Mouse (Mus musculus) gastrocnemius, adult 8-10 months (tissue): ENCODE data around the gene 1700021F07Rik. TPM values are rescaled to one million over a fixed set of nuclear protein-coding genes. Genes with fewer than 3 reads are reported as not detected.
A peak's percentile ranks its signal among the peaks of the same experiment; 100 is the strongest.

ENCODE experiments used
- DNase-seq, 2 experiments: peaks; one replicate each; pipeline ENCODE4 v3.0.0; 2022; ENCODE audit warnings: low spot score in 2 of 2
- total RNA-seq, 4 experiments: library from RNA; stranded (reverse); gene quantifications; 2 replicates each; pipeline ENCODE4 v1.2.4; 2022

The 1700021F07Rik gene
- total RNA-seq, 4 experiments from 2014 or later, result not detected

- DNase-seq, result peak in 1 of 2 experiments; percentile 19
Measured at GRCm38 (mm10) chr2:173561851-173562442, 39.6 kb downstream of the 1700021F07Rik start.

GRCm38 (mm10) chr2:173563336-173563735, 41.0 kb downstream of the 1700021F07Rik start:
- DNase-seq, result no peak

- no peak for DNase-seq
Measured at GRCm38 (mm10) chr2:173564179-173564578, 41.8 kb downstream of the 1700021F07Rik start.

Other genes with a start within 250 kb of the 1700021F07Rik start
- gene Pmepa1, start 246.1 kb upstream of the 1700021F07Rik start, total RNA-seq, result 10 to 100 TPM; 10.8 to 23.7 (median 18.9) TPM
- not detected for gene Ankrd60, start 55.8 kb downstream of the 1700021F07Rik start, total RNA-seq
- gene Rab22a, start 137.2 kb downstream of the 1700021F07Rik start, total RNA-seq, result 10 to 100 TPM; 26.9 to 30.5 (median 28.8) TPM
- not detected for gene 1700010B08Rik, start 196.8 kb downstream of the 1700021F07Rik start, total RNA-seq
- gene Vapb, start 214.9 kb downstream of the 1700021F07Rik start, total RNA-seq, result 100 to 1,000 TPM; 158 to 197 (median 180) TPM